Mouse (Mus musculus): ENCODE data around the gene Trip10. TPM values are rescaled to one million over a fixed set of nuclear protein-coding genes. Genes with fewer than 3 reads are reported as not detected.
A peak's percentile ranks its signal among the peaks of the same experiment; 100 is the strongest.

The Trip10 gene
- polyA plus RNA-seq, 1 experiment = 4.5 TPM

DNA sequence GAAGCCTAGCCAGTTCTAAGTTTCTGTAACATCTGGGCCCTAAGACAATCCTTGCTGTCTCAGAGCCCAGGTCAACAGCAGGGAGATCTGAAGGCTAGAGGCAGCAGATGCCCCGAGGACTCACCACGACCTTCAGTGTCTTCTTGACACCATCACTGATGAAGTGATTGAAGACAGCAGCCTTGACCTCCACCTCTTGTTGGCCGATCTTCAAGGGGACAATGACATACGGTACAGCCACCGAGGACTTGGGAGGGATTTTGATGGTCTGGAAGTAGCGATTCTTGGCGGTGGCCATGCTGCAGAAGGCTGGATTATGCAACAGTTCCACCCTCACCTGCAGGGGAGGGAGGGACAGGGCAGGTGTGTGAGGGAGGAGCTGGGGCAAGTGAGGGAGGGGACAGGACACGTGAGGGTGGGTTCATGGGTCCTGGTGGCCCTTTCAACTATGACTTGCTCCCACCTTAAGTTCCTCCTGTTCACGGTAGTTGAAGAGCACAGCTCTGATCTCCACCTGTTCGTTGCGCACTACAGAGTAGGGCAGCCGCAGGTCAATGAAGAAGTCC lies 30.8 kb upstream of the Trip10 start:
- Histone ChIP-seq H3K27ac (ENCODE audit: control insufficient read depth, insufficient read depth, low read depth, low read length) (no peak overlapping the region), H3K27me3 (ENCODE audit: control insufficient read depth, insufficient read depth, low read length) (no peaks in the 10 kb centered on the region), H3K36me3 (ENCODE audit: control insufficient read depth, insufficient read depth, low read length) (no peaks in the 10 kb centered on the region), H3K4me3 (ENCODE audit: control insufficient read depth, low read depth, low read length) (no peak overlapping the region), H3K4me1 (ENCODE audit: control insufficient read depth, insufficient read depth, low read length) (peaks cover 6% of the 10 kb centered on the region)
- TF ChIP-seq CTCF (IDR thresholded peaks at IDR 0.05; ENCODE audit: control insufficient read depth, insufficient read depth, insufficient replicate concordance, low read depth, low read length) (no peak), POLR2A (IDR thresholded peaks at IDR 0.05; ENCODE audit: control insufficient read depth, low read depth, low read length) (no peak)

DNA sequence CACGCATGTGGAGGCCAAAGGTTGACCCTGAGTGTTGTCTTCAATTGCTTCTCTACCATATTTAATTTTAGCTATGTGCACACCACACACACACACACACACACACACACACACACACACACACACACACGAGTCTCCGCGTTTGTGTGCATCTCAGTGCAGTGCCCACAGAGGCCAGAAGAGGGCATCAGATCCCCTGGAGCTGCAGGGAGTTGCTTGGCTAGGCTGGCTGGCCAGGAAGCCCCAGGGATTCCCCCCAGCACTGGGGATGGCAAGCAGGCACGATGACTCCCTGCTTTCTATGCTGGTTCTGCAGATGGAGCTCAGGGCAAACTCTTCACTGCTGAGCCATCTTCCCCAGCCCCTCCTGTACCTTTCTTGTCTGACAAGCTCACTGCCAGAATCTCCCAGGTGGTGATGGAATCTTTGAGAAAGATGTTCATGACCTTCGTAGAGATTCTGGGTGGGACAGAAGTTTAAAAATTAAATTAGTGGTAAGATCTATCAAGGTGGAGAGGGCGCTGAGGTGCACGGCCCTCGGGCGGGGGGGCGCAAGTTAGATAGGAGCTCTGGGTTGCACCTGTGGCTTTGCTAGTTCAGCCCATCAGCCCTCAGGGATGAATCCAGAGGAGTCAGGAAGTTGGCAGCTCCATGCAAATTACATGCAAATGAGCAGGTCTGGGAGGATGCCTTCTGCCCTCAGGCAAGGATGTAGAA lies 29.9 kb upstream of the Trip10 start:
- H3K27me3 ChIP-seq (ENCODE audit: control insufficient read depth, insufficient read depth, low read length) = no peaks in the 10 kb centered on the region
- TF ChIP-seq POLR2A (IDR thresholded peaks at IDR 0.05; ENCODE audit: control insufficient read depth, low read depth, low read length) (no peak), CTCF (IDR thresholded peaks at IDR 0.05; ENCODE audit: control insufficient read depth, insufficient read depth, insufficient replicate concordance, low read depth, low read length) (peak; percentile 69)
- no peaks in the 10 kb centered on the region for H3K36me3 ChIP-seq (ENCODE audit: control insufficient read depth, insufficient read depth, low read length)
- no peak overlapping the region for H3K4me3 ChIP-seq (ENCODE audit: control insufficient read depth, low read depth, low read length)
- peaks cover 9% of the 10 kb centered on the region for H3K4me1 ChIP-seq (ENCODE audit: control insufficient read depth, insufficient read depth, low read length)
- H3K27ac ChIP-seq (ENCODE audit: control insufficient read depth, insufficient read depth, low read depth, low read length) = no peak overlapping the region

DNA sequence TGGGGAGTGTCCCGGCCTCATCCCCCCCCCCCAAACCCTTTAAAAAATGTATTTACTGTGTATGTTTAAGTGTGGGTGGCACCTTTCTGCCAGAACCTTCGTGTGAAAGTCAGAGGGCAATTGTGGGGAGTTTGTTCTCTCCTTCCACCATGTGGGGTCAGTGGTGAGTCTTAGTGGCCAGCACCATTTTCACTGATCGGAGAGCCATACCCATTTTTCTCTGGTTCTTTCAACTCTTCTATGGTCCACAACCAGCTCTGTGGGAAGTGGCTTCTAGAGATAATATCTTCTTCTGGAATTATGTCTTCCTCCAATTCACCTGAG lies 29.4 kb upstream of the Trip10 start:
- no peak overlapping the region for H3K27ac ChIP-seq (ENCODE audit: control insufficient read depth, insufficient read depth, low read depth, low read length)
- no peak overlapping the region for H3K4me3 ChIP-seq (ENCODE audit: control insufficient read depth, low read depth, low read length)
- no peaks in the 10 kb centered on the region for H3K36me3 ChIP-seq (ENCODE audit: control insufficient read depth, insufficient read depth, low read length)
- H3K27me3 ChIP-seq (ENCODE audit: control insufficient read depth, insufficient read depth, low read length) = no peaks in the 10 kb centered on the region
- peaks cover 11% of the 10 kb centered on the region for H3K4me1 ChIP-seq (ENCODE audit: control insufficient read depth, insufficient read depth, low read length)
- TF ChIP-seq CTCF (IDR thresholded peaks at IDR 0.05; ENCODE audit: control insufficient read depth, insufficient read depth, insufficient replicate concordance, low read depth, low read length) (no peak), POLR2A (IDR thresholded peaks at IDR 0.05; ENCODE audit: control insufficient read depth, low read depth, low read length) (no peak)

DNA sequence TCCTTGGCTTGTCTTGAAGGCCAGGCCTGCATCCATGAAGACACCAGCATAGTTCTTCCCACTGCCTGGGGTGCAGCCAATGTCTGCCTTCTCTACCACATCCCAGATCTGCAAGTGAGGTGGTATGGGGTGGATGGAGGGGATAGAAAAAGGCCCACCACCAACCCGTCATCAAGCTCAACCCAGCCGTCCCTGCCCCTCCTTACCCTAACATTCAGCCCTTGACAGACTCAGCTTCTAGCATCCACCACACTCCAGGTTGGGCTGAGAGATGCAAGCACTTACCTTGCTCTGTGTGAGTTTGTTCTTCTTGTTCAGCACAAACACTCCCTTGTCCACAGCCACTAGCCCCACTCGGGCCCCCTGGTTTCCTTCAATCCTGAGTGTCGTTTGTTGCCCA lies 27.3 kb upstream of the Trip10 start:
- H3K4me1 ChIP-seq (ENCODE audit: control insufficient read depth, insufficient read depth, low read length) = peaks cover 9% of the 10 kb centered on the region
- H3K27me3 ChIP-seq (ENCODE audit: control insufficient read depth, insufficient read depth, low read length) = no peaks in the 10 kb centered on the region
- H3K4me3 ChIP-seq (ENCODE audit: control insufficient read depth, low read depth, low read length) = no peak overlapping the region
- no peak overlapping the region for H3K27ac ChIP-seq (ENCODE audit: control insufficient read depth, insufficient read depth, low read depth, low read length)
- no peak for TF ChIP-seq CTCF (IDR thresholded peaks at IDR 0.05; ENCODE audit: control insufficient read depth, insufficient read depth, insufficient replicate concordance, low read depth, low read length)
- TF ChIP-seq POLR2A (IDR thresholded peaks at IDR 0.05; ENCODE audit: control insufficient read depth, low read depth, low read length) = no peak
- H3K36me3 ChIP-seq (ENCODE audit: control insufficient read depth, insufficient read depth, low read length) = no peaks in the 10 kb centered on the region

DNA sequence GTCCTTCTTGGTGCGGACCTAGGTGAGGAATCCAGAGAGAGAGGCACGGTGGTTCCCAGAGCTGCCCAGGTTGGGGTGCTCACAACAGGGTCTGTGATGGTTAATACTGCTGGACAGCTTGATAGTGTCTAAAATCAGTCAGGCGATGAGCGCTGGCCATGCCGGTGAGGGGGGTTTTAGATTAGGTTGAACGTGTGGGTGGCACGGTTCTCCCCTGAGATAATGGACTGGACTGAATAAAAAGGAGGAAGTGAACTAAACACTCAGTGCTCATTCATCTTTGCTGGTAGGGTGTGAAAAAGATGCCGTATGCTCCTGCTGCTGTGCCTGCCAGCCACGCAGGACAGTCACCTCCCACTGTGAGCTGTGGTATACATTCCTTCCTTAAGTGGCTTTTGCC lies 25.9 kb upstream of the Trip10 start:
- no peak overlapping the region for H3K4me3 ChIP-seq (ENCODE audit: control insufficient read depth, low read depth, low read length)
- H3K27ac ChIP-seq (ENCODE audit: control insufficient read depth, insufficient read depth, low read depth, low read length) = no peak overlapping the region
- TF ChIP-seq CTCF (IDR thresholded peaks at IDR 0.05; ENCODE audit: control insufficient read depth, insufficient read depth, insufficient replicate concordance, low read depth, low read length) = no peak
- TF ChIP-seq POLR2A (IDR thresholded peaks at IDR 0.05; ENCODE audit: control insufficient read depth, low read depth, low read length) = no peak

DNA sequence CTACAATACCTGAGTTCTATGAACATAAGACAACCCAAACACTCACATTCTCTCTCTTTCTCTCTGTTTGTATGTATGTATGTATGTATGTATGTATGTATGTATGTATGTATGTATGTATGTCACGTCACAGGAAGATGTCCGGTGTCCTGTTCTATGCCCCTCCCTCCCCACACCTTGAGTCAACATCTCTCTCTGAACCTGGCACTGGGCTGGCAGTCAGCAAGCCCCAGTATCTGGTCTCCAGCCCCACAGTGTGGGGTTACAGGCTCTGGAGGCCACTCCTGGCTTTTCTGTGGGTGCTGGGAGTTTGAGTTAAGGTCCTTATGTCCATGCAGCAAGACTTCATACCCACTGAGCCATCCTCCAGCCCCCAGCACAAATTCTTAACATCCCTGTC lies 21.8 kb upstream of the Trip10 start:
- no peak overlapping the region for H3K4me3 ChIP-seq (ENCODE audit: control insufficient read depth, low read depth, low read length)
- no peaks in the 10 kb centered on the region for H3K27me3 ChIP-seq (ENCODE audit: control insufficient read depth, insufficient read depth, low read length)
- no peak overlapping the region for H3K27ac ChIP-seq (ENCODE audit: control insufficient read depth, insufficient read depth, low read depth, low read length)
- no peaks in the 10 kb centered on the region for H3K36me3 ChIP-seq (ENCODE audit: control insufficient read depth, insufficient read depth, low read length)
- TF ChIP-seq POLR2A (IDR thresholded peaks at IDR 0.05; ENCODE audit: control insufficient read depth, low read depth, low read length) (no peak), CTCF (IDR thresholded peaks at IDR 0.05; ENCODE audit: control insufficient read depth, insufficient read depth, insufficient replicate concordance, low read depth, low read length) (no peak)
- peaks cover 9% of the 10 kb centered on the region for H3K4me1 ChIP-seq (ENCODE audit: control insufficient read depth, insufficient read depth, low read length)

More for the DNA sequence above, 25.9 kb upstream of the Trip10 start:
- Histone ChIP-seq H3K4me1 (ENCODE audit: control insufficient read depth, insufficient read depth, low read length) (peaks cover 9% of the 10 kb centered on the region), H3K36me3 (ENCODE audit: control insufficient read depth, insufficient read depth, low read length) (no peaks in the 10 kb centered on the region), H3K27me3 (ENCODE audit: control insufficient read depth, insufficient read depth, low read length) (no peaks in the 10 kb centered on the region)

DNA sequence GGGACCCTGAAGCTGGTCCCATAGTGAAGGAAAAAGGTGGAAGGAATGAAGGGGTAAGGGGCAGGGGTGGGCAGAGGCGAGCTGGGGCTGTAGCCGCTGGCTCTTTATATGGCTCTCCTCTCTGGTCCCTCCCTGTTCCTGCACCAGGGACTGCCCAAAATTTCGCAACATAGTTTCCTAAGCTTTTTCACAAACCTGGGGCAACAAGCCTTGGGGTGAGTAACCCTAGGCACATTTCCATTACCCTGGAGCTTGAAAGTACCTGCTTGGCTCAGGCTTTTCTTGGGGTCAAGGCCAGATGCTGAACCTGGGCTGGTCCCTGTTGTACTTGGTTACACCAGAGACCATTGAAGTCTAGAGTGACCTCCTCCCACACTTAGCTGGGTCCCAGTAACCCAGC lies 21.2 kb upstream of the Trip10 start, which contains the start of gene C3:
Gene C3, minus strand, starts transcription at position 123 of the 400 bp plus-strand sequence.
- TF ChIP-seq POLR2A (IDR thresholded peaks at IDR 0.05; ENCODE audit: control insufficient read depth, low read depth, low read length) = no peak
- TF ChIP-seq CTCF (IDR thresholded peaks at IDR 0.05; ENCODE audit: control insufficient read depth, insufficient read depth, insufficient replicate concordance, low read depth, low read length) = no peak

More for the DNA sequence above, 21.2 kb upstream of the Trip10 start, which contains the start of gene C3:
- Histone ChIP-seq H3K4me1 (ENCODE audit: control insufficient read depth, insufficient read depth, low read length) (peaks cover 9% of the 10 kb centered on the region), H3K36me3 (ENCODE audit: control insufficient read depth, insufficient read depth, low read length) (no peaks in the 10 kb centered on the region), H3K4me3 (ENCODE audit: control insufficient read depth, low read depth, low read length) (no peak within 1 kb of the TSS), H3K27ac (ENCODE audit: control insufficient read depth, insufficient read depth, low read depth, low read length) (no peak within 1 kb of the TSS), H3K27me3 (ENCODE audit: control insufficient read depth, insufficient read depth, low read length) (no peaks in the 10 kb centered on the region)
